Mouse (Mus musculus): ENCODE results near the gene BC028528. TPM values are rescaled to one million over a fixed set of nuclear protein-coding genes. Genes with fewer than 3 reads are reported as not detected.
"Not testable (repeated sequence)": the region's sequence is repeated elsewhere in the genome, so short reads cannot be mapped to it uniquely, and the experiment has no call there.

Gene BC028528
- total RNA-seq, 2 experiments from 2014 or later = 8.8 to 26.0 TPM

GRCm38 (mm10) chr3:95906860-95907259 lies 15.1 kb upstream of the BC028528 start:
- no peak for ATAC-seq (replicated peaks; ENCODE audit: low FRiP score, poor library complexity, severe bottlenecking)

GRCm38 (mm10) chr3:95905940-95906492 lies 14.2 kb upstream of the BC028528 start:
- ATAC-seq (replicated peaks; ENCODE audit: low FRiP score, poor library complexity, severe bottlenecking) = no peak

- ATAC-seq (replicated peaks; ENCODE audit: low FRiP score, poor library complexity, severe bottlenecking) = no peak
These were observed 13.5 kb upstream of the BC028528 start for GRCm38 (mm10) chr3:95905146-95905939.

- no peak for ATAC-seq (replicated peaks; ENCODE audit: low FRiP score, poor library complexity, severe bottlenecking)
These were observed 12.8 kb upstream of the BC028528 start, which contains the start of gene Car14 for GRCm38 (mm10) chr3:95904568-95904967. TSS of gene Car14 (minus strand) at chr3:95904691.

GRCm38 (mm10) chr3:95903753-95904502 lies 12.1 kb upstream of the BC028528 start:
- no peak for ATAC-seq (replicated peaks; ENCODE audit: low FRiP score, poor library complexity, severe bottlenecking)

DNA sequence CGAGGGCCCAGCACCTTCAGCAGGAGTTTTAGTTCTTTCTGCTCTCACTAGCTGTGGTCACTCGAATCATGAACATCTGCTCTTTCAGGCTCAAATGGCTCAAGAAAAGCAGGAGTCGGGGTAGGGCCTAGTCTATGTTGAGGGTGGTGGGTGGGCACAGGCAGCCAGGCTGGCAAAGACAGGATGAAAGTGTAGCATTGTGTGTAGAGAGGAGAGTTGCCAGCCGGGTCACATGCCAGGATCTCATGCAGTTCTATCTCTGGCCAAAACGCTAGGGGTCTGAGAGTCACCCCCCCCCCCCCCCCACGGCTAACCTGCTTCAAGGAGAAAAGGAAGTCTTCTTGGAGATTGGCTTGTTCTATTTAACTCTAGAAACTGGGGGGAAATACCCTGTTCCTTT lies 10.8 kb upstream of the BC028528 start:
- no peak for ATAC-seq (replicated peaks; ENCODE audit: low FRiP score, poor library complexity, severe bottlenecking)

- no peak for ATAC-seq (replicated peaks; ENCODE audit: low FRiP score, poor library complexity, severe bottlenecking)
These were observed 10.5 kb upstream of the BC028528 start for GRCm38 (mm10) chr3:95902373-95902625.

DNA sequence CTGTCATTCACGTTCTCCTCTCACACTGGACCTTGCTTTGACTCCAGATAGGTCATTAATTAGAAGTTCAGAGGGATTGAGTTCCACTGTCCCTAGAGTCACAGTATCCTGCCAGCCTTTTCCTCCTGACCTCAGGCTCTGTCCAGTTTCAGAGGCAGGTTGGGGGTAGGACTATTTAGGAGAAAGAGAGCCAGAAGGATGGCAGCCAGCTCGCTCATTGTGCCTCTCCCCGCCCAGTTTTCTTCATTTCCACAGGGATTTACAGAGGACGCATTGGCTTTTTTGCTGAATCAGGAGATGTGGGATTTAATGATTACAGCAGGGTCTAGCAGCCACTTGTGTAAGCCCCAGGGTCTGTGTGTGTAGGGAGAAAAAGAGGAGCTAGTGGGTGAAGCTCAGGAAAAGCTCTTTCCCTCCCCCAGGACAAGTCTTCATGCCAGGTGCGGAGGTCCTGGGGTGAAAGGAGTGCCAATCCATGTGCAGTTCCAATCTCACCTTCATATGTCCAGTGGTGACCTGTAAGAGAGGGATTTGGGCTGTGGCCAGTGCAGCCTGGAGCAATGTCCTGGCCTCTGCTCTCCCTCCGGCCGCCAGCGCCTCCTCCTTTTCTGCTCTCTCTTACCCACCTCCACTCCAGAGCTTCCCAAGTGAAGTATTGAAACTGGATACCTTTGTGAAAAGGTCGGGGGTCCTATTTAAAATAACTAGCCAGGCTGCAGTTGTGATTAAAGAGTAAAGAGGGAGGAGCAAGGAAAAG lies 10.0 kb upstream of the BC028528 start:
- ATAC-seq (replicated peaks; ENCODE audit: low FRiP score, poor library complexity, severe bottlenecking) = no peak

- no peak for ATAC-seq (replicated peaks; ENCODE audit: low FRiP score, poor library complexity, severe bottlenecking)
These were observed 8.2 kb upstream of the BC028528 start for GRCm38 (mm10) chr3:95899800-95900524.

- ATAC-seq (replicated peaks; ENCODE audit: low FRiP score, poor library complexity, severe bottlenecking) = not testable (repeated sequence)
These were observed 3.7 kb upstream of the BC028528 start for GRCm38 (mm10) chr3:95895501-95895900.

DNA sequence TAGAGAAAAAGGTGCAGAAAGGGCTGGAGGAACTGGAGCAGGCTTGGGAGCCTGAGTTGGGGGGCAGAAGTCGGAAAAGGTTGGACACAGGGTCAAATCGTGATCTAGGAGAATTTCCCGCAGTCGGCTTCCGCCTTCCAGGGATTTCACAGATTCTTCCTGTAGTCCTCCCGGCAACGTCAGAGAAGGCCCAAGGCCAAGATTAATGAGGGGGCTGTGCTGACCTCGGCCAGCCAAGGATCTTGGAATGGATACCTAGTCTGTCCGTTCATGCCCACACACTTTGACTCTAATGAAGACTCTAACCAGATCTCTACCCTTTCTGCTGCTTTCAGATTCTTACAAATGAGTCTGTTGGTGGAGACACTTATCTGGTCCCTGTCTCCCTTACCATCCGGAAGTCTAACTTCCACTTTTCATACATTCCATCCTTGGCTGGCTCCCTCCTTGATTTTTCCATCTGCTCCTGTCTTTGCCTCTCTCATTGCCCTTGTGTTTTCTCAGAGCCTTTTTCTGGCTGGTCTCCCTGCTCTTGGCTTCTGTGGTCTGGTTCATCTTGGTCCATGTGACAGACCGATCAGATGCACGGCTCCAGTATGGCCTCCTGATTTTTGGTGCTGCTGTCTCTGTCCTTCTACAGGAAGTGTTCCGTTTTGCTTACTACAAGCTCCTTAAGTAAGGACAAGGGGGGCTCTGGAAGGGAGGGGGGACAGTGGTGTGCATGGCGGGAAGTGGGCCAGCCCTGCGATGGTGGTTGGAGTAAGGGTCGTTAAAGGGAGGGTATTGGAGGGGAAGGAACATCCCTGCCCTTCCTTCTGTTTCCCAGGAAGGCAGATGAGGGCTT lies 2.7 kb upstream of the BC028528 start:
- 0 out of 2 replicates have a peak, but pooled peaks have one; percentile 2 for ATAC-seq (replicated peaks; ENCODE audit: low FRiP score, poor library complexity, severe bottlenecking)

DNA sequence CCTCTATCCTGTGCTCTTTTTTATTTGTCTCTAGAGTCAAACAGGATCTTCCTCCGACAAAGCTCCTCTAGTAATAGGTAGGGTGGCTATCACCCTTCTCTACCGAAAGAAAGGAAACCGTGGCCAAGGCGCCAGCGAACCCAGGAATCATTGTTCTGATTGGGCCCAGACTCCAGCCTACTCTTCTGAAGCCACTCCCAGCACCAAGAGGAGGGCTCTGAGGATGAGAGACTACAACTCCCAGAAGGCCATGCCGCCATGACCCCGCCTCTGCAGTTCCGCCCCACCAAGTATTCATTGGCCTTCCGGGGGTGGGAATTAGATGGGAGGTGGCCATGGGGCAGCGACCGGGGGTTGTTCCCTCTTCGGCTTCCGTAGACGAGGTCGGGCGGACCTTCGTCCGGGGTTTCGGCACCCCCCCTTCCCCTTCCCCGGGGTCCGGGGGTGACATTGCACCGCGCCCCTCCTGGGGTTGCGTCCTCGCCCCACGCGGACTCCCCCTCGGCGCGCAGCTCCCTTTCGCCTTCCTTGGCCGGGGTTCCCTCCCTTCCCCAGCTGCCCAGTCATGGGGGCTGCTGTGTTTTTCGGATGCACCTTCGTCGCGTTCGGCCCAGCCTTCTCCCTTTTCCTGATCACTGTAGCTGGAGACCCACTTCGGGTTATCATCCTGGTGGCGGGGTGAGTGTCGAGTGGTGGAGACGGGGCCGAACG lies 2.0 kb upstream of the BC028528 start, which contains the start of gene Aph1a:
Gene Aph1a (plus strand): TSS at position 364 of the 711 bp plus-strand sequence.
- ATAC-seq (replicated peaks; ENCODE audit: low FRiP score, poor library complexity, severe bottlenecking) = peak; percentile 99

- ATAC-seq (replicated peaks; ENCODE audit: low FRiP score, poor library complexity, severe bottlenecking) = no peak
These were observed 1.3 kb upstream of the BC028528 start for GRCm38 (mm10) chr3:95893126-95893525.

DNA sequence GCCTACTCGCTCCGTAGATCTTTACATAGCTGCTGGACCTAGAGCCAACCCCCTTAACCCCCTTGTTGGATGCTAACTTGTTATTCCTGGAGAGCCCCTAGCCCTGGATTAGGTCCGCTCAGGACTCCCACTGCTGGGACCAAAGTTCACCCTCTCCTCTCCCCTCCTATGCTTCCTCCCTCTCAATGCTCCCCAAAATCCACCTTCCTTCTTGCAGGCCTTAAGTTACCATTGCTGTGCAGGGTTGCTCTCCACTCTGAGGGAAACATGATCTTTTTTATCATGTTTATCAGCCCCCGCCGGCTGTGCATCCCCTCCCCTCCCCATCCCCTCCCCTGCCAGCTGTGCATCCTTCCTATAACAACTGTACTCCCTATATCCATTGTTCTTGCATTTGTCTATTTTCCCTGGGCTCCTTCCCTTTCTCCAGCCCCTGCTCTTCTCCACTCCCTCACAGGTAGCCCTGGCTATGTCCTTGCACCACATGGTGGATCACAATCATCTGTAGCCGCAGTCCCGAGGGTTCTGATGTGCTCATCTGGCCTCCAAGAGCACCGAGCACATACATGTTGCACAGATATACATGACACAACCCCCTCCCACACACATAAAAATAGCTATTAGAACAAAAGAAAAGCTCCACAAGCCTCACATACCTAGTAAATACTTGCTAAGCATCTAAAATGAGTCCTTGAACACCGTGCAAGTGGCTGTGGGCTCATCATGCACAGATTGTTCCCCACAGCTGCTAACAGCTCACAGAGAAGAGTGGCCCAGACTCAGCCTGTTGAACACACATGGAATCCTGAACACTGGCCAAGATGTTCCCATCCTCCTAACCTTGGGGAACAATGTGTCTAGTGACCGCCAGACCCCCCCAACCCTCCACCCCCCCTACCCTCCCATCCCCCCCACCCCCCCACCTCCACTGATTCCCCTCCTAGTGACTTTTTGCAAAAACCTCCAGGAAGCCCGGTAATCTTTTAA lies 554 bp upstream of the BC028528 start:
- no peak for ATAC-seq (replicated peaks; ENCODE audit: low FRiP score, poor library complexity, severe bottlenecking)

GRCm38 (mm10) chr3:95889664-95890063 lies 2.1 kb downstream of the BC028528 start:
- no peak for ATAC-seq (replicated peaks; ENCODE audit: low FRiP score, poor library complexity, severe bottlenecking)

GRCm38 (mm10) chr3:95887596-95887995 lies 4.2 kb downstream of the BC028528 start:
- no peak for ATAC-seq (replicated peaks; ENCODE audit: low FRiP score, poor library complexity, severe bottlenecking)

- ATAC-seq (replicated peaks; ENCODE audit: low FRiP score, poor library complexity, severe bottlenecking) = no peak
These were observed 7.4 kb downstream of the BC028528 start for GRCm38 (mm10) chr3:95884400-95884799.
